Mouse (Mus musculus): ENCODE results near the gene V1rd19. TPM values are rescaled to one million over a fixed set of nuclear protein-coding genes. Genes with fewer than 3 reads are reported as not detected.
"Not testable (repeated sequence)": the region's sequence is repeated elsewhere in the genome, so short reads cannot be mapped to it uniquely, and the experiment has no call there.

The V1rd19 gene
- total RNA-seq (2022), result not detected

DNA sequence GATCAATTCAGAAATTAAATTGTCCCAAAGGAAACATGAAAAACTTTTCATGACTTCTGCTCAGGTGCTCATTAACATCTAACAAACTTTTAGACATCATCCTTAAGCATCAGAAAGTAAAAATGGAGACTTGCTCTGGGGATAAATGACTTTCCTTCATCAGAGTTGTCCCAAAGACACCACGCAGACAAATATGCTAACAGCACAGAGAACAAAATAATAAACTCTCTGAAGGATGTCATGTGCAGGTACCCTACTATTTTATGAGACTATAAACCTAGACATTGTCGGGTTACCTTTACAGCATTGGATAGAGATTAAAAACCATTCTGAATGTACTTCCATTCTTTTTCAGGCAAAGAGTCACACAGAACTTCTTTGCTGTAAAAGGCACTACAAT, at the start of gene V1rd19:
Gene V1rd19, plus strand, starts transcription at position 301 of the 400 bp plus-strand sequence.
- no peak for DNase-seq

DNA sequence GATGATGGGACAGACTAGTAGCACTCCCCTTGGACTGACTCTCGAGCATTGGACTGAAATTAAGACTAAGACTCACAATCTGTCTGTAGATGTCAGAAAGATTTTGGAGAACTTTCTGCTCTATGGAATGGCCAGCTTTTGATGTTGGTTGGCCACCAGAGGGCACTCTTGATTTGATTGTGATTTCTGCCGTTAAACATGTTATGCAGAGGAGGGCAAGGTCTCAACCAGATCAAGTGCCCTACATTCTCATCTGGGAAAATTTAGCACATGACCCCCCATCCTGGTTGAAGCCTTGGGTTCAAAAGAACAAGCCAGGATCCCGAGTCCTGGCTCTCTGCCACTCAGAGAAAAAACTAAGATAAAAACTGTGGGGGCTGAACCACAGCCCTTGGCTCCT, 33.4 kb upstream of the V1rd19 start:
- DNase-seq, result not testable (repeated sequence)

DNA sequence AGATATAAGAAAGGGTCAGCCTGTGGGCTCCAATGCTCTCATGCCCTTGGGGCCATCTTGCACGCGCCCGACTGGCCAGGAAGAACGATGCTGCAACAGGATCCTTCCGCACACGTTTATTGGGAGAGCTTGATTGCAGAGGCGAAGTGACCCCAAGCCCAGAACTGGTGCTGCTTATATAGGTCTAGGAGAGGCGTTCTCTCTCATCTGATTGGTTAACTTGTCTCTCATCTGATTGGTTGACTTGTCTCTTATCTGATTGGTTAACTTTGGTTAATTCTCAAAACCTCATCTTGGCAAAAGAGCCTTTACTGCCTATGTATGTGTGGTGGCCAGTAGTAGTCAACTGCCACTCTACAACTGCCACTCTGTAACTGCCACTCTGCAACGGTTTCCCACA, 27.2 kb upstream of the V1rd19 start, which contains the start of gene Vmn1r181:
Gene Vmn1r181, plus strand, starts transcription at position 301 of the 400 bp plus-strand sequence.
- DNase-seq, result not testable (repeated sequence)

DNA sequence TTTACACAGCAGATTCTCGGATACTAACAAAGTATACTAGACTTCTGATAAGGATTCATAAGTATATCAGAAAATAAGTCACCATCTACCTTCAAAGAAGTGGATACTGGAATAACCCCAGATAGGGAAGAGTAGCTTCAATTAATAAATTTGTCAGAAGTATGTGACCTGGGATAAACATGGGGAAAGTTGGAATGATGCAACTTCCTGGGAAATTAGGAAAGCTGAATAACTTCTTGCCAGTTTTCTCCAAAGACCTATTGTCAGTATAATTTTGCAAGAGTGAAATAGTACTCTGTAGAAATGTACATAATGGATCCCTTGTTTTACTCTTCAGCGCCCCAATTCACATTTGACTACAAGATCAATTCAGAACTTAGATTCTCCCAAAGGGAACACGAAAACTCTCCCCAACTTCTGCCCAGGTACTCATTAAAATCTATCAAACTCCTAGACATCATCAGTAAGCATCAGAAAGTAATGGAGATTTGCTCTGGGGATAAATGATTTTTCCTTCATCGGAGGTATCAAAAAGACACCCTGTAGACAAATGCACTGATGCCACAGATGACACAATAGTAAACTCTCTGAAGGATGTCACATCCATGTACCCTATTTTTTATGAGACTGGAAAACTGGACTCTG, 51.3 kb downstream of the V1rd19 start, which contains the start of gene Vmn1r183:
Gene Vmn1r183, plus strand, starts transcription at position 595 of the 645 bp plus-strand sequence.
- DNase-seq, result no peak

Other genes with a start within 250 kb of the V1rd19 start
- not detected for gene Vmn1r174, start 249.4 kb upstream of the V1rd19 start, total RNA-seq (2022)
- not detected for gene Vmn1r175, start 191.0 kb upstream of the V1rd19 start, total RNA-seq (2022)
- not detected for gene Vmn1r176, start 164.3 kb upstream of the V1rd19 start, total RNA-seq (2022)
- not detected for gene Vmn1r177, start 135.2 kb upstream of the V1rd19 start, total RNA-seq (2022)
- gene Vmn1r178, start 109.7 kb upstream of the V1rd19 start, total RNA-seq (2022), result not detected
- gene Vmn1r179, start 74.7 kb upstream of the V1rd19 start, total RNA-seq (2022), result not detected
- not detected for gene Vmn1r180, start 51.1 kb upstream of the V1rd19 start, total RNA-seq (2022)
- not detected for gene Vmn1r181, start 27.1 kb upstream of the V1rd19 start, total RNA-seq (2022)
- not detected for gene Vmn1r183, start 51.6 kb downstream of the V1rd19 start, total RNA-seq (2022)
- 10 to 100 TPM; 24.2 to 32.3 (median 27.1) TPM for gene Zfp180, start 80.2 kb downstream of the V1rd19 start, total RNA-seq (2022)
- 1 to 10 TPM; 3.7 to 8.3 (median 5.1) TPM for gene Zfp112, start 110.6 kb downstream of the V1rd19 start, total RNA-seq (2022)
- 10 to 100 TPM in 3 of 4 experiments, 1 to 10 TPM in 1; 7.8 to 13.9 (median 11.4) TPM for gene Zfp235, start 132.5 kb downstream of the V1rd19 start, total RNA-seq (2022)
- under 1 TPM; 0.28 to 0.56 (median 0.44) TPM for gene Zfp114, start 173.4 kb downstream of the V1rd19 start, total RNA-seq (2022)
- 10 to 100 TPM in 3 of 4 experiments, 1 to 10 TPM in 1; 8.4 to 13.1 (median 12.2) TPM for gene Zfp111, start 209.8 kb downstream of the V1rd19 start, total RNA-seq (2022)
- 1 to 10 TPM; 4.0 to 4.8 (median 4.3) TPM for gene Zfp109, start 235.9 kb downstream of the V1rd19 start, total RNA-seq (2022)

All from adrenal gland, adult 8-10 months (tissue).